In genomic region chr4:62150811-62151210, GRCm38 (mm10) we compare ENCODE assay signal across 26 mouse cellular contexts. TPM values are rescaled to one million over a fixed set of nuclear protein-coding genes. Genes with fewer than 3 reads are reported as not detected.
A peak's percentile ranks its signal among the peaks of the same experiment; 100 is the strongest.
DNase-seq lines count a peak whose midpoint lies in the region; ATAC-seq and TF ChIP-seq lines count a peak whose summit lies in the region.
"Had no signal": no experiment of that assay in that cellular context is flagged by ENCODE, and none has a peak within 500 bp of the region (broad histone marks: within the 10 kb centered on the region; RNA-seq: fewer than 3 reads in every experiment).

Gene Mup21 (minus strand): TSS chr4:62150863.

- TF ChIP-seq POLR2A in liver, adult 2 months (IDR thresholded peaks at IDR 0.05; ENCODE audit: extremely low read depth, insufficient read depth, low read length): no peak

- WGBS in liver, adult 2 months: 9% methylated on average over 2 of the region's 2 CpGs
- 89% methylated on average over 2 of the region's 2 CpGs for WGBS in forebrain, embryonic 13.5 days

- H3K27me3 ChIP-seq in liver, adult 2 months (ENCODE audit: control insufficient read depth, insufficient read depth, low read length): no peaks in the 10 kb centered on the region
- H3K27me3 ChIP-seq in forebrain, embryonic 13.5 days: no peaks in the 10 kb centered on the region
- H3K27me3 ChIP-seq: CH12.LX; embryonic facial prominence, embryonic 12.5 days had no signal

- H3K9ac ChIP-seq in liver, adult 2 months (ENCODE audit: low read depth, low read length): no peak within 1 kb of the TSS; the same call in 1 of the 2 replicates
- no peak within 1 kb of the TSS for H3K9ac ChIP-seq in forebrain, embryonic 13.5 days
- H3K9ac ChIP-seq: embryonic facial prominence, embryonic 12.5 days had no signal

- H3K4me2 ChIP-seq in forebrain, embryonic 13.5 days: no peak within 1 kb of the TSS
- H3K4me2 ChIP-seq: embryonic facial prominence, embryonic 12.5 days had no signal

- H3K4me3 ChIP-seq in liver, adult 2 months (ENCODE audit: insufficient read depth, low read depth, low read length): no peak within 1 kb of the TSS
- H3K4me3 ChIP-seq in forebrain, embryonic 13.5 days: no peak within 1 kb of the TSS
- H3K4me3 ChIP-seq: embryonic facial prominence, embryonic 10.5 days; embryonic facial prominence, embryonic 12.5 days had no signal

- no peaks in the 10 kb centered on the region for H3K79me2 ChIP-seq in liver, adult 2 months (ENCODE audit: control insufficient read depth, insufficient read depth, low read length)

- H3K9me3 ChIP-seq in forebrain, embryonic 13.5 days (replicated peaks): peaks cover 4% of the 10 kb centered on the region
- H3K9me3 ChIP-seq: embryonic facial prominence, embryonic 12.5 days had no signal

- peak within 1 kb of the TSS; percentile 87 for H3K27ac ChIP-seq in liver, adult 2 months (replicated peaks; ENCODE audit: insufficient read depth, low read depth, low read length)
- H3K27ac ChIP-seq in forebrain, embryonic 13.5 days: no peak within 1 kb of the TSS
- H3K27ac ChIP-seq: embryonic facial prominence, embryonic 10.5 days; embryonic facial prominence, embryonic 12.5 days had no signal

- no peak for TF ChIP-seq CTCF in liver, adult 2 months (IDR thresholded peaks at IDR 0.05; ENCODE audit: low read depth, low read length)

- ATAC-seq in forebrain, embryonic 13.5 days: no peak
- ATAC-seq: CD4-positive, CD25-positive, alpha-beta regulatory T cell, adult 4 months; forebrain, embryonic 14.5 days; forebrain, embryonic 16.5 days had no signal

- H3K4me1 ChIP-seq in liver, adult 2 months (ENCODE audit: control insufficient read depth, insufficient read depth, low read length): peaks cover 2% of the 10 kb centered on the region; the same call in 1 of the 2 replicates
- H3K4me1 ChIP-seq in forebrain, embryonic 13.5 days: no peaks in the 10 kb centered on the region
- H3K4me1 ChIP-seq: embryonic facial prominence, embryonic 10.5 days; embryonic facial prominence, embryonic 12.5 days had no signal

- H3K36me3 ChIP-seq in liver, adult 2 months (ENCODE audit: control insufficient read depth, insufficient read depth, low read length): no peaks in the 10 kb centered on the region
- no peaks in the 10 kb centered on the region for H3K36me3 ChIP-seq in forebrain, embryonic 13.5 days (ENCODE audit: poor library complexity, severe bottlenecking)
- H3K36me3 ChIP-seq: embryonic facial prominence, embryonic 10.5 days; embryonic facial prominence, embryonic 12.5 days; G1E had no signal

- peak; percentile 95 for DNase-seq in liver, adult 2 months (ENCODE audit: extremely low read depth, low read depth, low spot score)
- DNase-seq in liver: no peak
- peak; percentile 63 for DNase-seq in NIH3T3 (ENCODE audit: low read depth)
- peak; percentile 1 for DNase-seq in gonadal fat pad, adult 2 months (ENCODE audit: low read depth)
- DNase-seq in heart, adult 11 months: no peak
- DNase-seq: adrenal gland, adult 8-10 months; adrenal gland, postnatal 14 days; adrenal gland, postnatal 36 days; B cell, adult 2 months; cerebellum, adult 11-12 months; cerebellum, adult 2 months; cerebellum, adult 9-10 months; cerebellum, postnatal 10 days; cerebellum, postnatal 25 days had no signal

RNA-seq across cellular contexts. Expression of gene Mup21, which starts in this region (rescaled TPM):
- total RNA-seq in liver, adult 2 months (2014; rRNA removed): 5.9 and 7.9 TPM in 2 replicates
- 0.20 and 0.40 TPM in 2 replicates for polyA plus RNA-seq in liver, adult 2 months (2012; rRNA removed)
- polyA plus RNA-seq in gonadal fat pad, adult 2 months (2012; rRNA removed): not detected in 2 replicates
- polyA plus RNA-seq in forebrain, embryonic 13.5 days (2015; fragmentation: Nextera tagmentation; extraction: Ambion mirVana): not detected in 2 replicates
- total RNA-seq: adrenal gland, adult 18-20 months; adrenal gland, adult 8-10 months; adrenal gland, postnatal 14 days; adrenal gland, postnatal 36 days; CH12.LX; G1E had no signal
- polyA plus RNA-seq: CD4-positive, CD25-positive, alpha-beta regulatory T cell, adult 4 months; cerebellum, adult 2 months; cortical plate, adult 2 months; embryonic facial prominence, embryonic 10.5 days; embryonic facial prominence, embryonic 12.5 days; embryonic facial prominence, embryonic 14.5 days; forebrain, embryonic 11.5 days; forebrain, embryonic 14.5 days; forebrain, embryonic 16.5 days; G1E had no signal

Comparison
In these comparisons a context has a peak if more than half of its experiments do, and no peak if none do; other contexts are left out.
1. DNase-seq: peak in liver, adult 2 months (single experiment) and NIH3T3 (single experiment); none in liver (single experiment) and heart, adult 11 months (single experiment).
2. Peak in DNase-seq in gonadal fat pad, adult 2 months; RNA of the gene not detected or under 1 TPM.